Mouse (Mus musculus): ENCODE data around the gene March5.
"Not testable (repeated sequence)": the region's sequence is repeated elsewhere in the genome, so short reads cannot be mapped to it uniquely, and the experiment has no call there.

March5 gene

GRCm38 (mm10) chr19:37208986-37209385 lies 1.6 kb downstream of the March5 start:
- no peak for DNase-seq

- DNase-seq = peak; percentile 38 to 54
Observed at GRCm38 (mm10) chr19:37209467-37210128, 2.3 kb downstream of the March5 start.

- DNase-seq = no peak
Observed at GRCm38 (mm10) chr19:37210457-37210856, 3.1 kb downstream of the March5 start.

- no peak for DNase-seq
Observed at GRCm38 (mm10) chr19:37211416-37211815, 4.1 kb downstream of the March5 start.

GRCm38 (mm10) chr19:37214711-37215110 lies 7.4 kb downstream of the March5 start:
- DNase-seq = no peak

GRCm38 (mm10) chr19:37225197-37225862 lies 18.0 kb downstream of the March5 start:
- DNase-seq = no peak

GRCm38 (mm10) chr19:37232598-37232997 lies 25.3 kb downstream of the March5 start:
- DNase-seq = not testable (repeated sequence)

- DNase-seq = peak; percentile 44 to 55
Observed at GRCm38 (mm10) chr19:37233561-37234539, 26.5 kb downstream of the March5 start.

GRCm38 (mm10) chr19:37235818-37236217 lies 28.5 kb downstream of the March5 start:
- peak; percentile 43 to 52 for DNase-seq

- DNase-seq = no peak
Observed at GRCm38 (mm10) chr19:37237306-37237705, 30.0 kb downstream of the March5 start.

- DNase-seq = no peak
Observed at GRCm38 (mm10) chr19:37237712-37238437, 30.5 kb downstream of the March5 start.

- no peak for DNase-seq
Observed at GRCm38 (mm10) chr19:37238651-37239050, 31.3 kb downstream of the March5 start.

- DNase-seq = no peak
Observed at GRCm38 (mm10) chr19:37239096-37239495, 31.8 kb downstream of the March5 start.

- DNase-seq = peak; percentile 22 to 45
Observed at GRCm38 (mm10) chr19:37241201-37241600, 33.9 kb downstream of the March5 start.

- no peak for DNase-seq
Observed at GRCm38 (mm10) chr19:37242707-37243106, 35.4 kb downstream of the March5 start.

- no peak for DNase-seq
Observed at GRCm38 (mm10) chr19:37246859-37247258, 39.5 kb downstream of the March5 start.

- DNase-seq = no peak
Observed at GRCm38 (mm10) chr19:37248199-37248598, 40.9 kb downstream of the March5 start.

GRCm38 (mm10) chr19:37252104-37252503 lies 44.8 kb downstream of the March5 start:
- DNase-seq = peak; percentile 50 to 60

GRCm38 (mm10) chr19:37255321-37255720 lies 48.0 kb downstream of the March5 start:
- DNase-seq = no peak

GRCm38 (mm10) chr19:37262389-37262788 lies 55.0 kb downstream of the March5 start:
- no peak for DNase-seq

- peak; percentile 24 to 43 for DNase-seq
Observed at GRCm38 (mm10) chr19:37263566-37263942, 56.2 kb downstream of the March5 start.
